Mouse (Mus musculus): ENCODE results near the gene Gm39115. TPM values are rescaled to one million over a fixed set of nuclear protein-coding genes. Genes with fewer than 3 reads are reported as not detected.
"Not testable (repeated sequence)": the region's sequence is repeated elsewhere in the genome, so short reads cannot be mapped to it uniquely, and the experiment has no call there.

The Gm39115 gene
- not detected in 2 replicates for polyA plus RNA-seq (2015; fragmentation: Nextera tagmentation; extraction: Ambion mirVana)

DNA sequence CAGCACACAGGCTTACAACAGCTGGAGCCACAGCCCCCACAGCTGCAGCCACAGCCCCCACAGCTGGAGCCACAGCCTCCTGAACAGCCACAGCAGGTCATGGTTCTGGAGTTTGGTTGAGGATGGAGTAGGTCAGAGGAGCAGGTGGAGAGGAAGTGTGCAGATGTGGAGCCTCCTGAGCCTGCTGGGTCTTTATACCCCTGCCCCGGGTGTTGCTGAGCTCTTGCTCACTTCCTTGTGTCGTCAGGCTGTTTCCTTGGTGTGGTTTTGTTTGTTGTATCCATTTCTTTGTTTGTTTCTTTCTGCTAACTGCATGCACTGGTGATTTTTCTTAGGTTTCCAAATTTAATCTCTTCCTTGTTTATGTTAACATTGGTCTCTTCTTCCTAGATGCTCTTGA is at the start of gene Gm39115:
TSS of gene Gm39115 (minus strand) at position 101 of the 400 bp plus-strand sequence.
- 46% methylated on average over 2 of the region's 2 CpGs for WGBS
- not testable (repeated sequence) for H3K4me3 ChIP-seq (replicated peaks)

DNA sequence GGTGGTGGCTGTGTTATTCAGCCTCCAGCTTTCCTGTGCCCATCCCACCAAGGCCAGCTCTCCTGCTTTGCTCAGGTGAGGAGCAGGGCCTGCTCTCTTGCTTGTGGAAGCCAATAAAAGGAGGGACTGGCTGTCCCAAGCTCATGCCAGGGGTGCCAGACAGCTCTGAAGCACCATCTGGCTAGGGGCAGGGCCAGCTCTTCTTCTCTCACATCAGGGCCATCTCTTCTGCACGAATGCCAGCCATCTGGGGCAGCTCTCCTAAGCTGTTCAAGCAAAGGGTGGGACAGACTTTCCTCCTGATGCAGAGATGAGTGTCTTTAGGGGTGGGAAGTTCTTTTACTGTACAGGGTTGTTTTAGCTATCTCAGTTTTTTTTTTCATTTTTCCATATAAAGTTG is 45.2 kb upstream of the Gm39115 start:
- WGBS, result 57% methylated on average over 1 of the region's 1 CpGs
- no peak for ATAC-seq (ENCODE audit: insufficient number of reproducible peaks, low FRiP score, low TSS enrichment, low read depth)
- H3K27ac ChIP-seq (replicated peaks), result no peak overlapping the region

More for the DNA sequence above, at the start of gene Gm39115:
- ATAC-seq (ENCODE audit: insufficient number of reproducible peaks, low FRiP score, low TSS enrichment, low read depth); H3K9me3 ChIP-seq (replicated peaks); H3K36me3 ChIP-seq; H3K27ac ChIP-seq (replicated peaks); H3K9ac ChIP-seq; H3K27me3 ChIP-seq; H3K4me2 ChIP-seq (replicated peaks); H3K4me1 ChIP-seq: not testable (repeated sequence)

DNA sequence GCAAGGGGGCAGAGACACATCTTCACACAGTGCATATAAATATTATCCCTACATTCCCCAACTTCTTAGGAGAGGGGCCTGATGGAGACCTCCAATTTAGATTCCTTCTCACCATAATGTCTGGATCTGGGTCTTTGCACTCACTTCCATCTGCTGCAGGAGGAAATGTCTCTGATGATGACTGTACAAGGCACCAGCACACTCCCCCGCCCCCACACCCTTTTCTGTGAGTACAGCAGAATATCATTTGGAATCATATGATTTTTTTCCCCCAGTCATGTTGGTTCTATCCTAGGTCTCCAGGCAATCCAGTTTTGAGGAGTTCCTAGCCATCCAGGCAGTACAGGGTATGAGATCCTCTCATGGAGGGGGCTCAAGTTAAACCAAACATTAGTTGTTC is 42.9 kb upstream of the Gm39115 start:
- no peak overlapping the region for H3K27ac ChIP-seq (replicated peaks)
- 81% methylated on average over 1 of the region's 1 CpGs for WGBS
- H3K4me3 ChIP-seq (replicated peaks), result no peak overlapping the region
- H3K27me3 ChIP-seq, result no peaks in the 10 kb centered on the region
- H3K36me3 ChIP-seq, result no peaks in the 10 kb centered on the region
- H3K9me3 ChIP-seq (replicated peaks), result no peaks in the 10 kb centered on the region
- no peak for ATAC-seq (ENCODE audit: insufficient number of reproducible peaks, low FRiP score, low TSS enrichment, low read depth)
- H3K4me2 ChIP-seq (replicated peaks), result no peak overlapping the region
- H3K4me1 ChIP-seq, result no peaks in the 10 kb centered on the region
- H3K9ac ChIP-seq, result no peak overlapping the region

More for the DNA sequence above, 45.2 kb upstream of the Gm39115 start:
- no peak overlapping the region for H3K4me2 ChIP-seq (replicated peaks)
- H3K9me3 ChIP-seq (replicated peaks), result no peaks in the 10 kb centered on the region
- H3K36me3 ChIP-seq, result no peaks in the 10 kb centered on the region
- H3K4me3 ChIP-seq (replicated peaks), result no peak overlapping the region
- no peaks in the 10 kb centered on the region for H3K4me1 ChIP-seq
- no peak overlapping the region for H3K9ac ChIP-seq
- H3K27me3 ChIP-seq, result no peaks in the 10 kb centered on the region

DNA sequence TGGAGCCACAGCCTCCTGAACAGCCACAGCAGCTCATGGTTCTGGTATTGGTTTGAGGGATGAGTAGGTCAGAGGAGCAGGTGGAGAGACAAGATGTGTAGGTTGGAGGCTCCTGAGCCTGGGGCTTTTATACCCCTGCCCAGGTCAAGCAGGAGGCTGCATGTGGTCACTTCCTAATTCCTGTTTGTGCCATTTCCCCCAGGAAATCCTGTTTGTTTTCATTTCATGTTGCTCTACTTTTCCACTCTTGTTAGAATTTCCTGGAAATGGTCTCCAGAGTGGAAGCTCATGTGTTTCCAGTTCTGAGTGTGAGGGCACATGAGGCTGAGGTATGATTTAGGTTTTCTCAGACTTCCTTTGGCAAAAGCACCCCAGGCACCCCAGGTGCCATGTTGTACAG is 40.1 kb upstream of the Gm39115 start, which contains the start of gene Krtap5-2:
TSS of gene Krtap5-2 (minus strand) at position 101 of the 400 bp plus-strand sequence.
- not testable (repeated sequence) for H3K9me3 ChIP-seq (replicated peaks); H3K27ac ChIP-seq (replicated peaks); H3K4me1 ChIP-seq; H3K27me3 ChIP-seq; H3K36me3 ChIP-seq; H3K4me3 ChIP-seq (replicated peaks); ATAC-seq (ENCODE audit: insufficient number of reproducible peaks, low FRiP score, low TSS enrichment, low read depth); H3K9ac ChIP-seq; H3K4me2 ChIP-seq (replicated peaks)

DNA sequence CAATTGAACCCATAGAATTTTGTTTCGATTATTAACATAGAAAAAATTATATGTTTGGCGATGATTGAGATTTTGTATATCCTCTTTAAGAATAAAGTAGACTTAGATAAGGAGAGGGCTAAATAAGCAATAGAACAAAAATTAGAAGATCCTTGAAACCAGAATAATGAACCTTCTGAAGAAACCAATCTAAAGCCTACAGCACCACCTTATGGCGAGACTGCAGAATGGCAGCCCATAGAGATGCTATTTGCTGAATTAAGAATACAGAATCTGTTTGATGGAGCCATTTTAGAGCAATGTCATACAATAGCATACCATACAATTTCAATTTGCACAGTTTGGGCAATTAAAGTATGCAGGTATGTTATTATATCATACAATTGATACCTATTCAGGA is 34.0 kb upstream of the Gm39115 start:
- no peaks in the 10 kb centered on the region for H3K9me3 ChIP-seq (replicated peaks)
- no peak overlapping the region for H3K4me3 ChIP-seq (replicated peaks)
- no peak for ATAC-seq (ENCODE audit: insufficient number of reproducible peaks, low FRiP score, low TSS enrichment, low read depth)
- no peak overlapping the region for H3K9ac ChIP-seq
- no peaks in the 10 kb centered on the region for H3K4me1 ChIP-seq
- H3K27me3 ChIP-seq, result no peaks in the 10 kb centered on the region
- H3K4me2 ChIP-seq (replicated peaks), result no peak overlapping the region
- 44% methylated on average over 3 of the region's 3 CpGs for WGBS
- H3K27ac ChIP-seq (replicated peaks), result no peak overlapping the region
- no peaks in the 10 kb centered on the region for H3K36me3 ChIP-seq

DNA sequence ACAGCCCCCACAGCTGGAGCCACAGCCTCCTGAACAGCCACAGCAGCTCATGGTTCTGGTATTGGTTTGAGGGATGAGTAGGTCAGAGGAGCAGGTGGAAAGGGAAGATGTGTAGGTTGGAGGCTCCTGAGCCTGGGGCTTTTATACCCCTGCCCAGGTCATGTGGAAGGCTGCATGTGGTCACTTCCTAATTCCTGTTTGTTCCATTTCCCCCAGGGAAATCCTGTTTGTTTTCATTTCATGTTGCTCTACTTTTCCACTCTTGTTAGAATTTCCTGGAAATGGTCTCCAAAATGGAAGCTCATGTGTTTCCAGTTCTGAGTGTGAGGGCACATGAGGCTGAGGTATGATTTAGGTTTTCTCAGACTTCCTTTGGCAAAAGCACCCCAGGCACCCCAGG is 29.8 kb upstream of the Gm39115 start, which contains the start of gene Gm4553:
TSS of gene Gm4553 (minus strand) at position 101 of the 400 bp plus-strand sequence.
- not testable (repeated sequence) for H3K27me3 ChIP-seq; ATAC-seq (ENCODE audit: insufficient number of reproducible peaks, low FRiP score, low TSS enrichment, low read depth); H3K4me2 ChIP-seq (replicated peaks); H3K9ac ChIP-seq; H3K36me3 ChIP-seq; H3K4me1 ChIP-seq; H3K27ac ChIP-seq (replicated peaks); H3K9me3 ChIP-seq (replicated peaks); H3K4me3 ChIP-seq (replicated peaks)

DNA sequence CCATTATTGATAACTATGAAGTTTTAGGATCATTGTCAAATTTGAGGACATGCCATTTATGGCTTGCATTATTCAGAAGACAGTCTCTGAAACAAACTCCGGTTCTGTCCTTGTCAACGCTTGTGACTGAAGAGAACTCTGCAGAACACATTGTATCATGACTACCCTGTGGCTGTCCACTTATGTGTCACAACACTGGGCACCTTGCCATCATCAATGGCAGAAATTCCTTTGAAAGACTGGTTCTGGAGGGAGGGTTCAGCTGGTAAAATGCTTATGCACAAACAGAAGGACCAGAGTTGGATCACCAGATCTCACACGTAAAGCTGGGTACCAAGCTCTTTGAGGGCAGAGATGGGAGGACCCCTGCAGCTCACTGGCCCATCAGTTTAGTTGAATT is 23.5 kb upstream of the Gm39115 start:
- WGBS, result 89% methylated on average over 3 of the region's 3 CpGs
- Histone ChIP-seq H3K9ac (no peak overlapping the region), H3K27ac (replicated peaks) (no peak overlapping the region), H3K4me1 (no peaks in the 10 kb centered on the region), H3K4me2 (replicated peaks) (no peak overlapping the region), H3K4me3 (replicated peaks) (no peak overlapping the region), H3K36me3 (no peaks in the 10 kb centered on the region), H3K27me3 (no peaks in the 10 kb centered on the region), H3K9me3 (replicated peaks) (no peaks in the 10 kb centered on the region)
- ATAC-seq (ENCODE audit: insufficient number of reproducible peaks, low FRiP score, low TSS enrichment, low read depth), result no peak

DNA sequence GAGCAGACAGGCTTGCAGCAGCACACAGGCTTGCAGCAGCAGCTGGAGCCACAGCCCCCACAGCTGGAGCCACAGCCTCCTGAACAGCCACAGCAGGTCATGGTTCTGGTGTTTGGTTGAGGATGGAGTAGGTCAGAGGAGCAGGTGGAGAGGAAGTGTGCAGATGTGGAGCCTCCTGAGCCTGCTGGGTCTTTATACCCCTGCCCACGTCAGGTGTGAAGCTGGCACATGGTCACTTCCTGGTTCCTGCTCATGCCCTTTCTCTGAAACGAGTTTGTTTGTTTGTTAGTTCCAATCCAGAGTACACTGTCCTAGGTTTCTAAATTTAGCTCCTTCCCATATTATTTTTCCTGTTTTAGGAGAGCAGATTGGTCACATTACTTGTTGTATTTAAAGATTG is 21.2 kb upstream of the Gm39115 start, which contains the start of gene Gm29735:
TSS of gene Gm29735 (minus strand) at position 101 of the 400 bp plus-strand sequence.
- 42% methylated on average over 2 of the region's 2 CpGs for WGBS
- not testable (repeated sequence) for ATAC-seq (ENCODE audit: insufficient number of reproducible peaks, low FRiP score, low TSS enrichment, low read depth)

DNA sequence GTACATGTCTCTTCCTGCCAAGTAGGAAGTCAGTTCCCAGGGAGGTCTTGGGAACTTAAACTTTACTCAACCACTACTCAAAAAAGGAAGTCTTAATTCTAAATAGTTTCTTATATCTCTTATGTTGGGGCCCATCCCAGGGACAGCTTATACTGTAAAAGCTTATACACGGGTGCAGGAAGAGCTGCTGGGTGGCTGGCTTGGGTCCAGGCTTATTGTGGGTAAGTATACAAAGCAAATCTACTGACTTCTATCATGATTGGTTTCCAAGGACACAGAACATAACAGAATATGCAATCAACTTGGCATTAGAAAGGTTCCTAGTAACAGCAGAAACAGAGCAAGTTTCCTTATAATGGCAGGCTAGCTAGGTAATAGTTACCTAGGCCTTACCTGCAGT is 19.5 kb upstream of the Gm39115 start:
- Histone ChIP-seq H3K27ac (replicated peaks) (no peak overlapping the region), H3K4me2 (replicated peaks) (no peak overlapping the region), H3K4me1 (no peaks in the 10 kb centered on the region), H3K9ac (no peak overlapping the region), H3K9me3 (replicated peaks) (no peaks in the 10 kb centered on the region), H3K36me3 (no peaks in the 10 kb centered on the region), H3K4me3 (replicated peaks) (no peak overlapping the region), H3K27me3 (no peaks in the 10 kb centered on the region)
- no peak for ATAC-seq (ENCODE audit: insufficient number of reproducible peaks, low FRiP score, low TSS enrichment, low read depth)
- WGBS, result 53% methylated on average over 1 of the region's 1 CpGs

More for the DNA sequence above, 21.2 kb upstream of the Gm39115 start, which contains the start of gene Gm29735:
- not testable (repeated sequence) for H3K9ac ChIP-seq; H3K4me3 ChIP-seq (replicated peaks); H3K4me2 ChIP-seq (replicated peaks); H3K36me3 ChIP-seq; H3K4me1 ChIP-seq; H3K27ac ChIP-seq (replicated peaks); H3K27me3 ChIP-seq; H3K9me3 ChIP-seq (replicated peaks)

DNA sequence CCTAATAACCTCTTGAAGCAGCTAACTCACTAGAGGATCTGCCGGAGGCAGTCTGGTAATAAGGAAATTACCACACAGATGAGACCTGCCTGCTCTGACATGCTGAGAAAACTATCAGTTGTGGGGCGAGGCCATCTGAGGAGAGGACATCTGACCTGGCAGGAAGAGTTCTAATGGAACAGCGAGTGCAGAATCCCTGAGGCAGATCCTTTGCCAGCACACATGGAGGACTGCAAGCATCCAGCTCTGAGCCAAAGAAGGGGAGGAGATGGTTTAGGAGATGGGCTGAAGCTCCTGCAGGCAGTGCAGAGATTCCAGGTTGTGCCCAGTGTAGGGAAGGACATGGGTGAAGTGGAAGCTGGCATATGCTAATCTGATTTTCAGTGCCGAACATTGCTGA is 16.4 kb upstream of the Gm39115 start:
- Histone ChIP-seq H3K27me3 (no peaks in the 10 kb centered on the region), H3K27ac (replicated peaks) (no peak overlapping the region), H3K9ac (no peak overlapping the region), H3K4me1 (no peaks in the 10 kb centered on the region), H3K36me3 (no peaks in the 10 kb centered on the region), H3K9me3 (replicated peaks) (no peaks in the 10 kb centered on the region), H3K4me3 (replicated peaks) (no peak overlapping the region), H3K4me2 (replicated peaks) (no peak overlapping the region)
- no peak for ATAC-seq (ENCODE audit: insufficient number of reproducible peaks, low FRiP score, low TSS enrichment, low read depth)
- WGBS, result 73% methylated on average over 4 of the region's 4 CpGs

DNA sequence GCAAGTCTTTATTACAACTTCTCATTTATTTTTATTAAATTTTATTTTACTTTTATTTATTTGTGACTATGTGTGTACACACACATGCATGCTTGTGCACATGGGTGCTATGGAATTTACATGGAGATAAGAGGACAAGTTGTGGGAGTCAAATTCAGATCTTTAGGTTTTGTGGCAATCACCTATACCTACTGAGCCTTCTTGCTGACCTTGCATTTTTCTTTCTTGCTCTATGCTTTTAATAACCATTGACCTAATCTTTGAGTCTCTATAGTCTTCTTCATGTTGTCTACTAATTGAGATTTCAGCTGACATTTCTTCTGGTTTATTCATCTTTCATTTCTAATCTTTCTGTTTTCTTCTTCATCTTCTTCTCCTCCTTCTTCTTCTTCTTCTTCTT is 12.8 kb upstream of the Gm39115 start:
- ATAC-seq (ENCODE audit: insufficient number of reproducible peaks, low FRiP score, low TSS enrichment, low read depth), result no peak
- Histone ChIP-seq H3K9ac (no peak overlapping the region), H3K36me3 (no peaks in the 10 kb centered on the region), H3K9me3 (replicated peaks) (no peaks in the 10 kb centered on the region), H3K27ac (replicated peaks) (no peak overlapping the region), H3K4me3 (replicated peaks) (no peak overlapping the region), H3K4me1 (no peaks in the 10 kb centered on the region), H3K4me2 (replicated peaks) (no peak overlapping the region), H3K27me3 (no peaks in the 10 kb centered on the region; the same call in 1 of the 2 replicates)

DNA sequence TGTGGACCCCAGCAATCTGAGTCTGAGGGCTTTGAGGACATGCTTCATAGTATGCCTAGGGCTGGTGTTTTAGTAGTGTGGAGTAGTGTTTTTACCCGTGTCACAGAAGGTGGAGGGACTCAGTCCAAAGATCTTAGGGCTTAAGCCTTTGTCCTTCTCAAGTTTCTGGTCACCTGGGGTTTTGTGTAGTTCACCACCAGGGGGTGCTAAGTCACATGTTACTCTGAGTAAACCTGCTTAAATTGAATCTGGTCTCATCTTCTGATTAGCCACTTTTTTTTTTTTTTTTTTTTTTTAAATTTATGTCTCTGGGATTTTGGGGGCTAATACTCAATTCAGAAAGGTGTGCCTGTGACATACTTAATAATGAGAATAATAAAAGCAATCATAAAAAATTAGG is 10.2 kb upstream of the Gm39115 start:
- ATAC-seq (ENCODE audit: insufficient number of reproducible peaks, low FRiP score, low TSS enrichment, low read depth), result no peak
- Histone ChIP-seq H3K4me2 (replicated peaks) (no peak overlapping the region), H3K4me3 (replicated peaks) (no peak overlapping the region), H3K9ac (no peak overlapping the region), H3K36me3 (no peaks in the 10 kb centered on the region), H3K27ac (replicated peaks) (no peak overlapping the region), H3K9me3 (replicated peaks) (no peaks in the 10 kb centered on the region), H3K27me3 (no peaks in the 10 kb centered on the region; the same call in 1 of the 2 replicates), H3K4me1 (no peaks in the 10 kb centered on the region)
- 0% methylated on average over 1 of the region's 1 CpGs for WGBS
